Mouse (Mus musculus): ENCODE results near the gene Asb13.

DNA sequence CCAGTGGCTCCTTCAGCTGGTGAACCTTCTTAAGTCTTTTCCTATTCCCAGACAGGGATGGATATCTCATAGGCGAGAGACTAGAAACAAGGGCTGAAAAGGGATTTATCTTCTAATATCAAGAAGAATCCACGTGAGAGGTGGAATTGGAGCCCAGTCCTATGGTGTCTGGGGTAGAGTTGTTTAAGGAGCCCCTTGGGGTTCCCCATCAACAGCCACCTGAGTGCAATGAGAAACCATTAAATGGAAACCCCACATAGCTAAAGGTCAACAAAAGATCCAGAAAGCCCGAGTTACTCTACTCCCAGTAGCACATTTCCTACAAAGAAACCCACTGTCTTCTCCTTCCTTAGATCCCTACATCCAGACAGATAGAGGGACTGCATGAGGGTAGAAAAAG, 39.3 kb downstream of the Asb13 start:
- TF ChIP-seq EP300 (IDR thresholded peaks at IDR 0.05; ENCODE audit: low read depth) (no peak), CTCF (IDR thresholded peaks at IDR 0.05; ENCODE audit: low read depth) (no peak)
